Comparison of ENCODE assay signal across 8 mouse cellular contexts in the genomic region with DNA sequence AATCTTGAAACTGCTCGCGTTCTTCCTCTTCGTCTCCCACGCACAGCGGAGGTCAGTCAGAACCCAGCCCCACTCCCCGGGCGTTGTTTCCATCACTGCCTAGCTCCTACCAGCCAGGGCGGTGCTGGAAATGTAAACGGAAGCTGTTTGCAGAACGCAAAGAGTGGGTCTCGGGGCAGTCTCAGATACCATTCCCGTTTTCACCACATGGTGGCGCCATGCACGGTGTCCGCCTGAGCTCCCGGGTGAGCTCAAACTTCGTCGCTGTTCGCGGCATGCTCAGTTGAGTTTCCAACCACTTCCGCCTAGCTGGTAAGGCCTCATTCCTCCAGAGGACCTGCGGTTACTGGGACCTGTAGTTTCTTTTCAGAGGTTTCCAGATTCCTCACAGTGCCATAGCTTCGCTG. TPM values are rescaled to one million over a fixed set of nuclear protein-coding genes. Genes with fewer than 3 reads are reported as not detected.
DNase-seq lines count a peak whose midpoint lies in the region; ATAC-seq lines count a peak whose summit lies in the region.

No protein-coding gene starts in this region.

- 0 out of 2 replicates have a peak overlapping the region, but pooled peaks have one; percentile 29 for H3K9ac ChIP-seq in hindbrain, embryonic 13.5 days

- WGBS in hindbrain, embryonic 13.5 days, result 5% methylated on average over 23 of the region's 23 CpGs

- no peak overlapping the region; the same call in 1 of the 2 replicates for H3K4me3 ChIP-seq in hindbrain, embryonic 13.5 days

- no peak overlapping the region for H3K27ac ChIP-seq in hindbrain, embryonic 13.5 days

- peak; percentile 88 for DNase-seq in MN1 (ENCODE audit: low spot score)
- peak; percentile 55 for DNase-seq in cerebellum, adult 9-10 months
- peak; percentile 64 to 68 for DNase-seq in frontal cortex, postnatal 25 days (ENCODE audit: low spot score in 2 of 2)
- peak; percentile 70 to 87 for DNase-seq in left cerebral cortex, adult 18-20 months (ENCODE audit: low spot score in 2 of 2)
- DNase-seq in right cerebral cortex, postnatal 14 days, result peak; percentile 89
- peak; percentile 95 for DNase-seq in urinary bladder, postnatal 25 days (ENCODE audit: low spot score)

- H3K36me3 ChIP-seq in hindbrain, embryonic 13.5 days, result no peaks in the 10 kb centered on the region

- H3K27me3 ChIP-seq in hindbrain, embryonic 13.5 days, result peaks cover 93% of the 10 kb centered on the region

- peak overlapping the region; percentile 37; the same call in 1 of the 2 replicates for H3K4me2 ChIP-seq in hindbrain, embryonic 13.5 days

- peaks cover 22% of the 10 kb centered on the region for H3K4me1 ChIP-seq in hindbrain, embryonic 13.5 days (replicated peaks)

- no peak for ATAC-seq in hindbrain, embryonic 13.5 days (ENCODE audit: low FRiP score)
- ATAC-seq in megakaryocyte, adult 5-6 weeks (ENCODE audit: poor library complexity, severe bottlenecking), result peak; percentile 81

- no peaks in the 10 kb centered on the region for H3K9me3 ChIP-seq in hindbrain, embryonic 13.5 days

RNA-seq across cellular contexts. Expression of a gene that starts 1.6 kb away (rescaled TPM):
- 0.09 and 0.22 TPM in 2 replicates for polyA plus RNA-seq in hindbrain, embryonic 13.5 days (2015; fragmentation: Nextera tagmentation; extraction: Ambion mirVana)
- 1 to 10 TPM; 3.0 to 3.4 TPM for total RNA-seq in left cerebral cortex, adult 18-20 months (2021)
- 1.2 and 1.4 TPM in 2 replicates for total RNA-seq in megakaryocyte, adult 5-6 weeks (2015)
- total RNA-seq in megakaryocyte, adult 5-6 weeks (2017), result 0.22 and 0.24 TPM in 2 replicates

RNA-seq across cellular contexts. Expression of a gene that starts 4.9 kb away (rescaled TPM):
- 0.34 and 1.8 TPM in 2 replicates for polyA plus RNA-seq in hindbrain, embryonic 13.5 days (2015; fragmentation: Nextera tagmentation; extraction: Ambion mirVana)
- total RNA-seq in left cerebral cortex, adult 18-20 months (2021), result not detected
- total RNA-seq in megakaryocyte, adult 5-6 weeks (2015), result not detected in 2 replicates
- not detected in 2 replicates for total RNA-seq in megakaryocyte, adult 5-6 weeks (2017)

RNA-seq across cellular contexts. Expression of a gene that starts 24.2 kb away (rescaled TPM):
- polyA plus RNA-seq in hindbrain, embryonic 13.5 days (2015; fragmentation: Nextera tagmentation; extraction: Ambion mirVana), result 269 and 299 TPM in 2 replicates
- total RNA-seq in left cerebral cortex, adult 18-20 months (2021), result 100 to 1,000 TPM; 328 to 345 TPM
- 43.3 and 44.5 TPM in 2 replicates for total RNA-seq in megakaryocyte, adult 5-6 weeks (2015)
- total RNA-seq in megakaryocyte, adult 5-6 weeks (2017), result 40.1 and 43.3 TPM in 2 replicates

RNA-seq across cellular contexts. Expression of a gene that starts 38.0 kb away (rescaled TPM):
- polyA plus RNA-seq in hindbrain, embryonic 13.5 days (2015; fragmentation: Nextera tagmentation; extraction: Ambion mirVana), result 1.00 and 1.3 TPM in 2 replicates
- 10 to 100 TPM; 19.0 to 20.7 TPM for total RNA-seq in left cerebral cortex, adult 18-20 months (2021)
- total RNA-seq in megakaryocyte, adult 5-6 weeks (2015), result 0.13 and 0.25 TPM in 2 replicates
- total RNA-seq in megakaryocyte, adult 5-6 weeks (2017), result 0.18 and 2.8 TPM in 2 replicates

Comparison
In these comparisons a context has a peak if more than half of its experiments do, and no peak if none do; other contexts are left out.
1. RNA of a gene that starts 24.2 kb away (total RNA-seq): 328 to 345 TPM in left cerebral cortex, adult 18-20 months; 40.1 to 44.5 TPM in megakaryocyte, adult 5-6 weeks; every median in the first group is over 4 times any median in the second.
2. Peak in every context shown above with its lines, with median percentiles within 50 percentile points of each other: DNase-seq.